In genomic region chr10:27133135-27133534, GRCm38 (mm10) we compare ENCODE assay signal across 8 mouse cellular contexts.
DNase-seq lines count a peak whose midpoint lies in the region; ATAC-seq lines count a peak whose summit lies in the region.

No protein-coding gene starts in this region.

- peak; percentile 39 for DNase-seq in MN1 (ENCODE audit: low spot score)
- DNase-seq in brain, adult 2 months (ENCODE audit: low read depth, low spot score) = peak; percentile 92
- DNase-seq in forebrain, embryonic 11.5 days (ENCODE audit: low spot score) = peak; percentile 63
- peak; percentile 60 to 74 for DNase-seq in layer of hippocampus, postnatal 10 days (ENCODE audit: low spot score in 2 of 2)
- DNase-seq in mesoderm, embryonic 11.5 days (ENCODE audit: low read depth, low spot score) = peak; percentile 74
- DNase-seq in spleen, postnatal 10 days (ENCODE audit: low spot score in 2 of 2) = no peak

- no peak overlapping the region for H3K4me2 ChIP-seq in forebrain, embryonic 11.5 days (ENCODE audit: low read depth, low read length, severe bottlenecking)
- no peak overlapping the region for H3K4me2 ChIP-seq in hindbrain, embryonic 15.5 days
- no peak overlapping the region for H3K4me2 ChIP-seq in stomach, embryonic 14.5 days (replicated peaks; ENCODE audit: low read depth, low read length)

- H3K9ac ChIP-seq in forebrain, embryonic 11.5 days (ENCODE audit: low read length) = no peak overlapping the region
- no peak overlapping the region for H3K9ac ChIP-seq in hindbrain, embryonic 15.5 days
- H3K9ac ChIP-seq in stomach, embryonic 14.5 days (replicated peaks; ENCODE audit: low read depth, low read length) = no peak overlapping the region

- H3K27ac ChIP-seq in forebrain, embryonic 11.5 days (ENCODE audit: low read depth, low read length) = no peak overlapping the region
- H3K27ac ChIP-seq in hindbrain, embryonic 15.5 days (replicated peaks) = no peak overlapping the region
- H3K27ac ChIP-seq in stomach, embryonic 14.5 days (ENCODE audit: low read length) = no peak overlapping the region

- peak; percentile 83 for ATAC-seq in forebrain, embryonic 11.5 days (replicated peaks; ENCODE audit: low FRiP score)
- ATAC-seq in hindbrain, embryonic 15.5 days (ENCODE audit: low FRiP score, low read depth) = peak; percentile 80
- peak; percentile 78; the same call in 1 of the 2 replicates for ATAC-seq in stomach, embryonic 14.5 days (ENCODE audit: insufficient number of reproducible peaks, insufficient read depth, low FRiP score, low read depth)

- no peaks in the 10 kb centered on the region for H3K4me1 ChIP-seq in forebrain, embryonic 11.5 days (replicated peaks; ENCODE audit: control insufficient read depth, insufficient read depth, low read length)
- no peaks in the 10 kb centered on the region; the same call in 1 of the 2 replicates for H3K4me1 ChIP-seq in hindbrain, embryonic 15.5 days (replicated peaks)
- H3K4me1 ChIP-seq in stomach, embryonic 14.5 days (ENCODE audit: control insufficient read depth, insufficient read depth, low read length) = no peaks in the 10 kb centered on the region; the same call in 1 of the 2 replicates

- H3K4me3 ChIP-seq in forebrain, embryonic 11.5 days (ENCODE audit: low read depth, low read length) = no peak overlapping the region
- no peak overlapping the region for H3K4me3 ChIP-seq in hindbrain, embryonic 15.5 days
- H3K4me3 ChIP-seq in stomach, embryonic 14.5 days (ENCODE audit: low read depth, low read length) = no peak overlapping the region

- no peaks in the 10 kb centered on the region for H3K36me3 ChIP-seq in forebrain, embryonic 11.5 days (ENCODE audit: control insufficient read depth, insufficient read depth, low read length)
- H3K36me3 ChIP-seq in hindbrain, embryonic 15.5 days = no peaks in the 10 kb centered on the region
- H3K36me3 ChIP-seq in stomach, embryonic 14.5 days (ENCODE audit: control insufficient read depth, insufficient read depth, low read length) = no peaks in the 10 kb centered on the region

- no peaks in the 10 kb centered on the region for H3K27me3 ChIP-seq in forebrain, embryonic 11.5 days (ENCODE audit: control insufficient read depth, insufficient read depth, low read length)
- H3K27me3 ChIP-seq in hindbrain, embryonic 15.5 days = no peaks in the 10 kb centered on the region
- H3K27me3 ChIP-seq in stomach, embryonic 14.5 days (ENCODE audit: control insufficient read depth, insufficient read depth, low read length) = no peaks in the 10 kb centered on the region

- WGBS in forebrain, embryonic 11.5 days = 25% methylated on average over 1 of the region's 1 CpGs
- 5% methylated on average over 1 of the region's 1 CpGs for WGBS in hindbrain, embryonic 15.5 days
- WGBS in stomach, embryonic 14.5 days = 4% methylated on average over 1 of the region's 1 CpGs

- H3K9me3 ChIP-seq in forebrain, embryonic 11.5 days (ENCODE audit: control insufficient read depth, low read length) = no peaks in the 10 kb centered on the region
- H3K9me3 ChIP-seq in hindbrain, embryonic 15.5 days = no peaks in the 10 kb centered on the region
- no peaks in the 10 kb centered on the region for H3K9me3 ChIP-seq in stomach, embryonic 14.5 days (ENCODE audit: control insufficient read depth, low read depth, low read length)

Comparison
In these comparisons a context has a peak if more than half of its experiments do, and no peak if none do; other contexts are left out.
1. DNase-seq: peak in MN1 (single experiment), brain, adult 2 months (single experiment), forebrain, embryonic 11.5 days (single experiment), layer of hippocampus, postnatal 10 days (2 of 2) and mesoderm, embryonic 11.5 days (single experiment); none in spleen, postnatal 10 days (0 of 2).
2. Peak in every context shown above with its lines, with median percentiles within 50 percentile points of each other: ATAC-seq.